12 mouse cellular contexts compared by ENCODE assay signal in the genomic region with DNA sequence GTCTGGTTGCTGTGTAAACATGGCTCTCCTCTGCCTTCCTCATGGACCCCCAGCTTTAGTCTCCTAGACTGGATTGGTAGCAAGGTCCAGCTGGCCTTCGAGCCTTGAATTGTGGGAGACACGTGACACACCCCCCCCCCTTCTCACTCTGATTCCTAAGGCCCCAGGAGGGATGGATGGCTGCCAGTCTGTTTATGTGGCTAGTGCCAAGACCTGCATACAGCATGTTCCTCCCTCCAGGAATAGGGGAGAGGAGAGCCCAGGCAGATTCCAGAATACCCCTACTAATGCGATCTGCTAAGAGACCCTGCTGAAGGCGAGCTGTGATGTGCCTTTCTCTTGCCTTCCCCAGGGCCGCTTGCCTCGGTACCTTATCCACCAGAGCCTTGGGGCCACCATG. TPM values are rescaled to one million over a fixed set of nuclear protein-coding genes. Genes with fewer than 3 reads are reported as not detected.
DNase-seq lines count a peak whose midpoint lies in the region; ATAC-seq lines count a peak whose summit lies in the region.
"Had no signal": no experiment of that assay in that cellular context is flagged by ENCODE, and none has a peak within 500 bp of the region (broad histone marks: within the 10 kb centered on the region; RNA-seq: fewer than 3 reads in every experiment).

No protein-coding gene starts in this region.

- no peaks in the 10 kb centered on the region for H3K4me1 ChIP-seq in hindbrain, embryonic 14.5 days (replicated peaks; ENCODE audit: control insufficient read depth, insufficient read depth, low read length)
- H3K4me1 ChIP-seq in hindbrain, embryonic 16.5 days (ENCODE audit: control insufficient read depth, insufficient read depth, low read depth, low read length) = no peaks in the 10 kb centered on the region
- H3K4me1 ChIP-seq: neural tube, embryonic 13.5 days had no signal

- intact Hi-C loops in heart, postnatal 14 days (cut with DNase I) = no loop called here

- 81% methylated on average over 6 of the region's 6 CpGs for whole genome bisulfite sequencing in hindbrain, embryonic 14.5 days
- 66% methylated on average over 6 of the region's 6 CpGs for WGBS in hindbrain, embryonic 16.5 days

- no peak overlapping the region for H3K27ac ChIP-seq in hindbrain, embryonic 14.5 days
- H3K27ac ChIP-seq in hindbrain, embryonic 16.5 days (ENCODE audit: low read depth, low read length) = no peak overlapping the region; the same call in 1 of the 2 replicates
- H3K27ac ChIP-seq: liver, embryonic 14.5 days; neural tube, embryonic 13.5 days had no signal

- H3K9ac ChIP-seq in hindbrain, embryonic 14.5 days = no peak overlapping the region
- H3K9ac ChIP-seq in hindbrain, embryonic 16.5 days (ENCODE audit: low read depth, low read length) = no peak overlapping the region
- H3K9ac ChIP-seq: liver, embryonic 14.5 days; neural tube, embryonic 13.5 days had no signal

- DNase-seq in hindbrain, embryonic 14.5 days (ENCODE audit: low spot score) = peak; percentile 59
- DNase-seq in cerebellum, adult 11-12 months = peak; percentile 74
- DNase-seq in cerebellum, adult 9-11 months = peak; percentile 76
- peak; percentile 45 to 63 for DNase-seq in heart, postnatal 14 days
- DNase-seq in neural tube, embryonic 10.5 days (ENCODE audit: extremely low spot score, low spot score) = no peak
- no peak for DNase-seq in gastrocnemius, postnatal 25 days
- DNase-seq: right cerebral cortex, postnatal 25 days had no signal

- H3K9me3 ChIP-seq in hindbrain, embryonic 14.5 days (ENCODE audit: control insufficient read depth, low read length) = no peaks in the 10 kb centered on the region
- H3K9me3 ChIP-seq in hindbrain, embryonic 16.5 days (ENCODE audit: control insufficient read depth, low read length) = no peaks in the 10 kb centered on the region
- H3K9me3 ChIP-seq: neural tube, embryonic 13.5 days had no signal

- no peak for ATAC-seq in hindbrain, embryonic 14.5 days (ENCODE audit: low FRiP score)
- ATAC-seq in hindbrain, embryonic 16.5 days = no peak
- ATAC-seq: intestine, postnatal 0 days had no signal

- H3K27me3 ChIP-seq in hindbrain, embryonic 14.5 days (ENCODE audit: control insufficient read depth, insufficient read depth, low read length) = no peaks in the 10 kb centered on the region
- H3K27me3 ChIP-seq in hindbrain, embryonic 16.5 days (replicated peaks; ENCODE audit: control insufficient read depth, insufficient read depth, low read length) = no peaks in the 10 kb centered on the region

- peaks cover 57% of the 10 kb centered on the region for H3K36me3 ChIP-seq in hindbrain, embryonic 14.5 days (replicated peaks; ENCODE audit: control insufficient read depth, insufficient read depth)
- peaks cover 32% of the 10 kb centered on the region for H3K36me3 ChIP-seq in hindbrain, embryonic 16.5 days (ENCODE audit: control insufficient read depth, insufficient read depth, low read length)

- H3K4me2 ChIP-seq in hindbrain, embryonic 14.5 days (replicated peaks) = no peak overlapping the region
- H3K4me2 ChIP-seq in hindbrain, embryonic 16.5 days (ENCODE audit: low read length) = no peak overlapping the region
- H3K4me2 ChIP-seq: neural tube, embryonic 13.5 days had no signal

- no peak overlapping the region for H3K4me3 ChIP-seq in hindbrain, embryonic 14.5 days (replicated peaks; ENCODE audit: low read length)
- no peak overlapping the region for H3K4me3 ChIP-seq in hindbrain, embryonic 16.5 days (ENCODE audit: low read length)
- H3K4me3 ChIP-seq: neural tube, embryonic 13.5 days had no signal

RNA-seq across cellular contexts. Expression of a gene that starts 3.5 kb away (rescaled TPM):
- polyA plus RNA-seq in hindbrain, embryonic 14.5 days (2014; fragmentation: Nextera tagmentation; extraction: Ambion mirVana) = not detected in 2 replicates
- polyA plus RNA-seq in hindbrain, embryonic 16.5 days (2015; fragmentation: Nextera tagmentation; extraction: Ambion mirVana) = 0.16 and 1.7 TPM in 2 replicates
- 100 to 1,000 TPM; 841 to 967 TPM for total RNA-seq in heart, postnatal 14 days (2021)
- 1,000 to 10,000 TPM; 2,256 to 3,626 TPM for total RNA-seq in gastrocnemius, postnatal 25 days (2021)
- total RNA-seq: megakaryocyte, adult 5-6 weeks had no signal

RNA-seq across cellular contexts. Expression of a gene that starts 6.1 kb away (rescaled TPM):
- polyA plus RNA-seq in hindbrain, embryonic 14.5 days (2014; fragmentation: Nextera tagmentation; extraction: Ambion mirVana) = 3.0 and 3.4 TPM in 2 replicates
- polyA plus RNA-seq in hindbrain, embryonic 16.5 days (2015; fragmentation: Nextera tagmentation; extraction: Ambion mirVana) = 4.5 and 4.9 TPM in 2 replicates
- under 1 TPM; 0.41 to 0.61 TPM for total RNA-seq in heart, postnatal 14 days (2021)
- 1 to 10 TPM in 1 of 2 experiments, under 1 TPM in 1; 0.87 to 2.9 TPM for total RNA-seq in gastrocnemius, postnatal 25 days (2021)
- total RNA-seq: megakaryocyte, adult 5-6 weeks had no signal
- polyA plus RNA-seq: intestine, postnatal 0 days; liver, embryonic 14.5 days had no signal

RNA-seq across cellular contexts. Expression of a gene that starts 20.2 kb away (rescaled TPM):
- 6.4 and 6.9 TPM in 2 replicates for polyA plus RNA-seq in hindbrain, embryonic 14.5 days (2014; fragmentation: Nextera tagmentation; extraction: Ambion mirVana)
- 8.2 and 9.3 TPM in 2 replicates for polyA plus RNA-seq in hindbrain, embryonic 16.5 days (2015; fragmentation: Nextera tagmentation; extraction: Ambion mirVana)
- total RNA-seq in heart, postnatal 14 days (2021) = 10 to 100 TPM; 11.7 to 11.9 TPM
- 1 to 10 TPM; 1.9 to 2.1 TPM for total RNA-seq in gastrocnemius, postnatal 25 days (2021)

RNA-seq across cellular contexts. Expression of a gene that starts 21.9 kb away (rescaled TPM):
- 33.9 and 36.8 TPM in 2 replicates for polyA plus RNA-seq in hindbrain, embryonic 14.5 days (2014; fragmentation: Nextera tagmentation; extraction: Ambion mirVana)
- polyA plus RNA-seq in hindbrain, embryonic 16.5 days (2015; fragmentation: Nextera tagmentation; extraction: Ambion mirVana) = 39.0 and 39.9 TPM in 2 replicates
- total RNA-seq in heart, postnatal 14 days (2021) = 10 to 100 TPM; 21.7 to 23.3 TPM
- total RNA-seq in gastrocnemius, postnatal 25 days (2021) = 10 to 100 TPM in 1 of 2 experiments, 1 to 10 TPM in 1; 9.6 to 11.8 TPM

RNA-seq across cellular contexts. Expression of a gene that starts 31.9 kb away (rescaled TPM):
- polyA plus RNA-seq in hindbrain, embryonic 14.5 days (2014; fragmentation: Nextera tagmentation; extraction: Ambion mirVana) = 3.0 and 3.3 TPM in 2 replicates
- polyA plus RNA-seq in hindbrain, embryonic 16.5 days (2015; fragmentation: Nextera tagmentation; extraction: Ambion mirVana) = 7.7 and 9.3 TPM in 2 replicates
- total RNA-seq in heart, postnatal 14 days (2021) = 1 to 10 TPM; 1.8 to 3.0 TPM
- under 1 TPM in 1 of 2 experiments, not detected in 1; 0.35 TPM for total RNA-seq in gastrocnemius, postnatal 25 days (2021)
- total RNA-seq: megakaryocyte, adult 5-6 weeks had no signal

Comparison
In these comparisons a context has a peak if more than half of its experiments do, and no peak if none do; other contexts are left out.
1. DNase-seq: peak in hindbrain, embryonic 14.5 days (single experiment), cerebellum, adult 11-12 months (single experiment), cerebellum, adult 9-11 months (single experiment) and heart, postnatal 14 days (2 of 2); none in neural tube, embryonic 10.5 days (single experiment) and gastrocnemius, postnatal 25 days (single experiment).
2. RNA of a gene that starts 20.2 kb away (total RNA-seq): 11.7 to 11.9 TPM in heart, postnatal 14 days; 1.9 to 2.1 TPM in gastrocnemius, postnatal 25 days; every median in the first group is over 4 times any median in the second.